Mouse (Mus musculus) spleen, adult 18-20 months (tissue): Measurements from ENCODE around the gene Pcca.
"Not testable (repeated sequence)": the region's sequence is repeated elsewhere in the genome, so short reads cannot be mapped to it uniquely, and the experiment has no call there.

Experiments
- DNase-seq, 2 experiments: peaks; one replicate each; pipeline ENCODE4 v3.0.0; 2022; ENCODE audit warnings: mixed read lengths in 2 of 2

The Pcca gene

DNA sequence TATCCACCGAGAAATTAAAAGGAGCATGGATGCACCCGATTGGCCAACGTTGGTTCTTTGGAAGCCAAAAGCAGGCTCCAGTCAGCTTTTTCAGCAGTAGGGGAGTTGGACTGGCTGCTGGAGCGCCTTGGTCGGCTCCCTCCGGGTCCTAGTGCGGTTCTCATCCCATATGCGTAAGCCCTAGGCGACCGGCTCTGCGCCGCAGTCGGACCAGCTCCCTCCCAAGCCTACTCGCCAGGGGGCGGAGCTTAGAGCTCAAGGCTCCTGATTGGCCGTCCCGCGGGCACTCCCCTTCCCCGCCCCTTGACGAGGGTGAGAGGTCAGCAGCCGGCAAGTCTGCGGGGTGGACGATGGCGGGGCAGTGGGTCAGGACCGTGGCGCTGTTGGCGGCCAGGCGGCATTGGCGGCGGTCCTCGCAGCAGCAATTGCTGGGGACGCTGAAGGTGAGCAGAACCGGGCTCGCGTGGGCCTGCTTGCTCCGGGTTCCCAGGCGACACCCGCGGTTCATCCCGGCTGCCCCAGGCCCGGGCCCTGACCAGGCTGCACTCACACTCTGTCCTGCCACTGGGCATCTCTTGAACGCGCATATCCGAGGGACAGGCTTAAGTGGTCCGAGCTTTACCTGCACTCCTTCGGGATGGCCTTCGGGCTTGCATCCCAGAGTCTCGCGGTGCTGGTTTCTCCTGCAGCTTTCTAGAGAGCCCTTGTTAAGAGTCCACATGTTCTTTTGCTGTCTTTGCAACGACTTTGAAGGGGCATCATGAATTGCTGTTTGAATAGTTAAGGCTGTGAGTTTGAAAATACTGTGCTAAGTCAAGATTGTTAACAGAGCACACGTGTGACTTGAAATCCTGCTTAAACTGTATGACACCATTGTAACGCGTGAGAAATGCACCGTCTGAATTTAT is at the start of gene Pcca:
Gene Pcca (plus strand): TSS at position 308 of the 908 bp plus-strand sequence.
- peak; percentile 90 to 95 for DNase-seq

DNA sequence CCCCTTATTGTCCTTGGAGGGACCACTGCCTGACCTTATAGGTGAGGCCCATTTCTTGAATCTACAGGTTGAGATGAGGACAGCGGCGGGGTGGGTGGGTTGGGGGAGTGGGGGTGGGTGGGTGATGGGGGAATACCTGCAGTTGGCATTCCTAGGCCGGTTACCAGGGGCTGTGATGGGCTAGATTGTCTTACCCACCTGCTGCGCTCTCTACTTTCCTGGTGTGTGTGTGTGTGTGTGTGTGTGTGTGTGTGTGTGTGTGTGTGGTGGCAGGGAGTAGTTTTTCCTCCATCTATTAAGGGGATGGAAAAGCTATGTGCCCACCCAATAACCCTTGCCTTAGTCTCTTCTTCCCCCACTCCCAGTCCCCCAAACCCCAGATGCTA is 49.7 kb upstream of the Pcca start:
- DNase-seq, result no peak

DNA sequence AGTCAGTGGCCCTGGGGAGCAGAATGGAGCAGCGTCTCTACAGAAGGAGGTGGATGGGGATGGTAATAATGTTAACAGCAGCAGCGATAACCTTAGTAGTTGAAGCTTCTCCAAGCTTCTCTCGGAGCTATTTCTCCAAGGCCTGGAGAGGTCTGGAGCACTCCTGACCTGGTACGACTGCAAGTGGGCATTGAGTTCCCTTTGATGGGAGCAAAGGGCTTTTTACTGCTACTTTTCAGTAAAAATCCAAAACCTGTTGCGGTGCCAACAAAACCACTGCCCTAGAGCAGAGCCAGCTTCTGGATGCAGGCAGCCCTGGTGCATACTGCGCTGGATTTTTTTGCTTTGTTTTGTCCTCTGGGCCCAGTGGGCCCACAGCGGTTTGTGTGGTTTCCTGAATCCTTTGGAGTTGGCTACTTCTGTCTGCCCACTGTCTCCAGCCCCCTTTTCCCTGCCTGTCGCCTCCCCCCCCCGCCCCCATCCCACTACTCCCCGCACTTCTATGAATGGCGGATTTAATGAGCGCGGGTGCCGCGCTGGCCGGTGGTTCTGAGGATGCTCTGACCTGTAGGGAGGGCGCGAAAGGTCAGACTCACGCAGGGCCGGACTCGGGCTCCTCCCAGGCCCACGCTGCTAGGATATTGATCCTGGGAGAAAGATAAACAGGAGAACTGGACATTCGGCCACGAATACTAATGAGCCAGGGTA is 49.1 kb upstream of the Pcca start:
- DNase-seq, result no peak

DNA sequence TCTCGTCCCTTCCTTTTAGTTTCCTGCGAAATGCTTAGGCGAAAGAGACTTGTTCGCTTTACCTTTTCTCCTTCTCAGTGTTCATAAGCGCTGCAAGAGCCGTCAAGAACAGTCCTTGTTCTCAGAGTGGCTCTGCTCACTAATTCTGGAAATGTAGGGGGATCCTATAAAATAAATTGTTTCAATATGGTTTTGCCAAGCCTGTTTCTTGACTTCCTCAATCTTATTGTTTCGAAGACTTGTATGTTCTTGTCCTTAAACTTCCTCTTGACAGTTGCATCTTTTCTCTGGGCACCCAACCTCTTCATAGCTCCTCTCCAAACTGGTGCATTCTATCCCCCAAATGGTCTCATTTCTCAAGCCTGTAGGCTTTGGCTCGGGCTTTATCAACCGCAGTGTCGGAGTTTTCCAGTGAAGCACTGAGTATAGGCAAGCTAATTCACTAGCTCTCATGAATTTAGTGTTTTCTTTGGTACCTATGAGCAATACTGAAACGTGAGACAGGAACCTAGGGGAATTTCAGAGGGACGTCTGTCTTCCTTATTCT is 48.4 kb upstream of the Pcca start:
- no peak for DNase-seq

DNA sequence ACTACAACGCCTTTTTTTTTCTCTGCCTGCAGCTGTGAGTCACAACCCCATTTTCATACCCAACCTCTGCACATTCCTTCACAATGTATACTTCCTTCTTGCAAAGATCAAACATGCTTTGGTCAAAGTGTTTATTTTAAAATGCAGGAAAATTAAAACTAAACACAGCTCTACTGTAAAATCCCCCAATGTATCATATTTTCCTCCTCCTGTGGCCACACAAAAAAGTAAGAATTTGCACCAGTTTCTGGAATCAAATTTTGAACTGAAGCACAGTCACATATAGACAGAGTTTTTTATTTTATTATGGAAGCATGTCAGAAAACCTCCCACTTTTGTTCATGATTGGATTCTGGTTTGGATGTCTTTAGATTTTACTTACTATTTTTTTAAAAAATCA is 47.5 kb upstream of the Pcca start:
- DNase-seq, result no peak

DNA sequence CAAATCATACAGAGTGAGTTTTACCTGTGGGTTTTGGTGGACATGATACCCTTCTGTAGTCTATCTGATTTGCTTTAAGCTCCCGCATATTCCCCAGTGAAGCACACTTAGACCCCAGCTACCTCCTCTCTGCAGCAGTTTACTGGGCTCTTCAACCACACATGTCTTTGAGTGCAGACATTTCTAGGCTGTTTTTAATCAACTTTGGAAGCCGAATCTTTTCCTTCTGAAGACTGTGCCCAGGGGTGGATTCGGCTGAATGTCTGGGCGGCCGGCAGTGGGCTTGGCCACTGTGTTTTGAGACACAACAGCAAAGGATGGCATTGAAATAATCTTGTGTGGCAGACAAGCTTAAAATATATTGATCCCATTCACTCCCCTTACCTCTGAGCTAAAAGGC is 46.8 kb upstream of the Pcca start:
- DNase-seq, result no peak

DNA sequence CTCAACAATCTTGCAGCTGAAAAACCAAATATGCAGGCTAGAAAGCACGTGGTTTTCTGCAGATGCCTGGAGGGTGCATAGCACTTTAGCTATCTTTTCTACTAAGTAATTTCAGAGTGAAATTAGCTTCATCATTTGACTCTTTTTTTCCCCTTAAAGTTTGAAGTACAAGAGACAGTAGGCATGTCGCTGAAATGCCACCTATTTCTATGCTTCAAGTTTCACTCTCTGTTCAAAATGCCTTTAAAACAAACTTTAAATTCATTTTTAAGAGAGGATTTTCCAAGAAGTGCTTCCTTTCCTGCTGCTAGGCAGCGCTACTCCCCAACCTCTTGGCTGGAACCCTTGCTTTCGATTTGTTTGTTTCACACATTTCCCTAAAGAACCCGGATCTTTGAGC is 45.1 kb upstream of the Pcca start:
- no peak for DNase-seq

DNA sequence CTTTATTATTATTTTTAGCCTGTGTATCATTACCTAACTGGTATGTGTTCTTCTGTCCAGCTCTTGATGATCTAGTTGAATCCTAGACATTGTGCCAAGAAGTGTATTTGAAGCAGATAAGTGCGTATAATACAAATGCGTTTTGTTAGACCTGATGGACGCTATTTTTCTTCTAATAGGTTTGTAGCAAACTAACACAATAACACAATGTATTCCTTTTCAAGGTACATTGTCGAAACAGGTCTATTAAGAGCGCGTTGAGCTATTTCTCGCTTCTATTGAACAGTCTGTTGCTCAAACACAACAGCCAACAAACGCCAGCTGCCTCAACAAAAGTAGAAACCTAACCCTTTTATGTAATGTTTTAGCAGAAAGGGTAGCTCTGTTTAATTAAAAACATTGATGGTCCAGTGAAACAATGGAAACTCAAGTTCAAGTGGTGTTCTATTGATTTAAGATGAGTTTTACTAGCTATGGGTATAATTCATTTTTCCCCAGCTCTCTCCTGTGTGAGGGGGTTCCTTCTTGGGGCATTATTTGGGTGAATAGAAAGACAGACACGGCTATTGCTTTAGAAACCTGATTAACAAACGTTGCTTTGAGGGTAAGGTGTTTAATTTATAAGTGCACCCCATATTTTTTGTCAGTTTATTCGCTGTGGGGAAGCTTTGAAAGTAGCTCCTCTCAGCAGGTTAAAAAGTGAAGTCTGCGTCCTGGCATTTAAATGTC is 44.3 kb upstream of the Pcca start:
- DNase-seq, result no peak

DNA sequence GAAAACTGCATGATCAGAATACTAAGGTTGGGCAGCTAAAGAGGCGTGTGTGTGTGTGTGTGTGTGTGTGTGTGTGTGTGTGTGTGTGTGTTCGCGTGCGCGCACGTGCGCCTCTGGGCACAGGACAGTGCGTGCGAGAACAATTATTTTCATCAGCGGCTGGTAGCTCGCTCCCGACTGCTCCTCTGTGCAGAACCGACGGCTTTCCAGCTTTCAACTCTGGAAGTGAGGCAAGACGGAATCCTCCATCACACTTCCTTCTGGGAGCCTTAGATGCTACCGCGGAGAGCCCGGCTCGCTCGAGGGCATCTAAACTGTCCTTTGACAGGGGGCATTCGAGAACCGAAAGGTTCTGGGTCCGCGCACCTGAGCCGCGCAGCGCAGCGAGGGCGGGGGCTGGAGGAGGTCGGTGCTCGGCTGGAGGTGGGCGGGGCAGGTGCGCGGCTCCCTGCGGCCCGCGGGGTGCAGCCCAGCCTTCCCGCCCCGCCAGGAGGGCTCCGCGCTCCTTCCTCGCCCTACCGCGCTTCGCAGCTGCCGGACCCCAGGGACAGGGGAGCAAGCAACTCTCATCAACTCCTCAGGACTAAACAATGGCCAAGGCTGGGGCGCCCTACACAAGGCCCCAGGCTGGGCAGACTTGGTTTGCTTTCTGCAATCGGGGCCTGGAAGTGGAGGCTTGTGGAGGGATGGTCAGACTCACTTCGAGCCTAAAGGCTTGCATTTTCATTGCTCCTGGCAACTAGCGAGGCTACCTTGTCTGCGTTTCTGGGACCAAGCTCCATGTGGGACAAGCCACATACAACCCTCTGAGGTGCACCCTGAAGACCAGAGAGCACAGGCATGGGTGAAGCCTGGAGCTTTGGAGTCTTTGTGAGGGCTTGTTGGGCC is 43.4 kb upstream of the Pcca start, which contains the start of gene Gm10837:
Gene Gm10837 (plus strand): TSS at position 146 of the 888 bp plus-strand sequence.
- no peak for DNase-seq

DNA sequence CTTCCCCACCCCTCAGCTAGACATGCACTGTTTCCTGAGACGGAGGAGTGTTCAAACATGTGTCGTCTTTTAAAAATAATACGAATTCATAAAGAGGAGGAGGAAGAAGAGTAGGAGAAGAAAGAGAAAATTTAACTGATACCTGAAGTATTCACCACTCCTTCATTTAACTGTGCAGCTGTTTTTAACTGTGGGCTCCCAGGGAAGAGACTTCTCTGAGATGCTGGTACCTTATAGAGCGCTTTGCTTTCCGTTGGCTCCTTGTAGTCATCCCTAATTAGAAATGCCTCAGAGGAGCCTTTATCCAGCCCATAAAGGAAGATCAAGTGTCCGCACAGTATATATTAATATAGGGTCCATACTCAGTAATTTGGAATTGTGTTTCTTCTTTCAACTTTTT is 42.6 kb upstream of the Pcca start:
- DNase-seq, result no peak

DNA sequence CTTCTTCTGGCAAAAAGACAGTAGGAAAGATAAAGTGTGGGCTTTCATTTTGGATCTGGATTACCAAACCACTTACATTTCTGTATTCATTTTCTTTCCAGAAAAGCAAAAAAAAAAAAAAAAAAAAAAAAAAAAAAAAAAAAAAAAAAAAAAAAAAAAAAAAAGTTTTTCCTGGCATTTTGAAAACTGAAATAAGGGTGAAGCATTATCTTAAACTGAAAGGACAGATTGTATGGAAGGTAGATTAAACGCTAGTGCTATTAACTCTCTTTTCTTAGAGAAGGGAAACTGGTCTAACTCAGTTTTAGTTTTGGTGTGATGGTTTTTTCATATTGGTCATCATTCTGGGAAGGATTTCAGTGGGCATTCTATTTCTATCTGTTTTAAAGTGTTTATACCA is 42.1 kb upstream of the Pcca start:
- DNase-seq, result no peak

DNA sequence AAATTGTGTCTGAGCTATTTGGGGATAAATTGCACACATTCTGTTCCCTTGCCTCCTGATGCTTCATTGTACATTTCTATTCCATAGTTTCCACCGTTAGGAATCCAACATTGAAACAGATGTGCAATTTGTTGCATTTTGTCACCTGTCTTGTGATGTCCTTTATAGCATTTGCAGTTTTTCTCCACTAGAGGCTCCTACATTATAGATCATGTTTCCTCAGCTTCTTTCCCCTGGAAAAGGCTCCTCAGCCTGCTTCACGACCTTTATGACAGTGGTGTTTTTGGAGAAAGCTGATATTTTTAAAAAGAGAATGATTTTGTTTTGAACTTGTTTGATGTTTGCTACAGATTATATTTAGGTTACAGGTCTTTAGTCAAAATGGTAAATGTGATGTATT is 25.1 kb upstream of the Pcca start:
- DNase-seq, result no peak

DNA sequence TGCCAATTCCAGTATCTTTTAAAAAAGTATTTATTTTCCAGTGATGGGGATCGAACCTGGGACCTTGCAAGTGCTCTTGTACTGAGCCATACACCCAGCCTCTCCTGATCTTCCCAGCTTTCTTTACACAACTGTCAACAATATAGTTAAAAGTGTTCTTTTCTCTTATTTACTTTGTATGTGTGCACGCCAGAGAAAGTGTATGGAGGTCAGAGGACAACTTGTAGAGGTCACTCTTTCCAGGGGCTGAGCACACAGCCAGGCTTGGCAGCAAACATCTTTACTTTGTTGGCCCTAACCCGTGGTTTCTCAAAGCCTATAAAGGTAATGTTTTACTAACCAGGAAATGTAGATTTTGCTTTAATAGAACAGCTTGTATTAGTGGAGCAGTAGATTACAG is 22.6 kb upstream of the Pcca start:
- DNase-seq, result no peak

DNA sequence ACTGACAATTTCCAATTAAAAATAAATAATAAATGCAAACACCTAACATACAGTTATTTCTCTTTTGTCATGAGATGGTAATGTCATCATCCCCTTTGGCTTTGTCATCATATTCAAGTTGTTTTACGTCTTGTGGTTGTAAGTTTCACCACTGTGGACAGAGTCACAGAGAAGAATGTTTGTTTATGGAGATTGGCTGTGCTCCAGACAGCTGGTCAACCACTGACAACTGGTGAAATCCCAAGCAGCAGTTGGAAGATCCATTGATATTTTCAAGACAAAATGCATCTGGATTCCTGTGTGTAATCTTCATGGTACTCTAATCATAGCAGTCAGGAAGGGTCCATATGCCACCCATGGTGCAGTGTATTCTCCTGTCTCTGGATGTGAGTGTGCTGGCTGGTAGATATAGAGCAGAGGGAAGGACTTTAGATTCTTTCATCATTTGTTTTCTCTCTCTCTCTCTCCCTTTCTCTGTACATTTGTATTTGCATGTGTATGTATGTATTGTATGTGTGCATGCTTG is 20.6 kb upstream of the Pcca start:
- no peak for DNase-seq

DNA sequence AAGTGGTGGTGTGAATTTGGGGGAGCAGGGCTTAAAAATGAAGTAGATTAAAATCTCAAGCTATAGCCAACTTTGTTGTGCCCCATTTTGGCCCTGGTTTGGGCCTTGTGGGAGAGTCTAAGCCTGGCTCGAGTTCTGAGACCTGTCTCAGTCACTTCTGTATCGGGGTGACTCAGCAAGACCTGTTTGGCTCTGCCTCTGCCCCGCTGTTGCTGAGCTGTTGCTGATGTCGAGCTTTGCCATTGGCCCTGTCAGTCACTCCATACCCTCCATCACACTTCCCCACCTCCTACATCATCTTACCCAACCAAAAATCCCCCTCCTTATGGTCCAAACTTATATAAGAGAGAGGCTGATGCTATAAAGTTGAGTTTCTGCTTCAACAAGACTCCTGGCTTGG is 5.6 kb upstream of the Pcca start:
- no peak for DNase-seq

DNA sequence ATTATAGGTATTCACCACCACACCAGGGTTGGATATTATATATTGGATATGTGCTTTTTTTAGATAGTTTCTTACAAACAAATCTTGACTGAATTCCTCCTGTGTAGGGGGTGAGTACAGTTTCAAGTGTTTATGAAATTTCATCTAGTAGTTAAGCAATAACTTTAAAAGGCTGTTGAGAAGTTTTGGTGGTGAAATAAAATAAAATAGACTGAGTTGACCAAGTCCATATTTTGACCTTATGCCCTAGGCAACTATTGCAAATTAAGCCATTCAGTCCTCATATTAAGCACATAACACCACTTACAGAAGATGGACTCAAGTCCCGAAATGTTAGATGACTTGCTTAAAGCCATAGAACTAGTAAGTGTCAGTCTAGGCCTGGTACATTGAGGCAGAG is 1.9 kb downstream of the Pcca start:
- no peak for DNase-seq

DNA sequence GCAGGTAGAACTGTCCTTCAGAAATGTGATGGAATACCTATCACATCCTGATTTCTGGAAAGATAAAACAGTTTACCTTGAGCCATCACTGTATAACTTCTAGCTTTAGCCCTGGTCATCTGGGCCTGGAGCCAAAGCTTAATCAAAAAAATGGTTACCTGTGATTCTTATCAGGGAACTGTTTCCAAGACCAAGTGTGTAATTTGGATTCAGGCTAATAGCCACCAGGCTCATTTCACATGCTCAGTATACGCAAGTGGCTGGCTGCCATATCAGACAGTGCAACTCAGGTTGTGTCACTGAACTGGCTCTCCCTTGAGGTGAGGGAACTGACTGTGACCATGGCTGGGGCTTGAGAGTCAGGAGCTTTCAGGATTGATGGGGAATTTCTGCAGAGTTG is 14.3 kb downstream of the Pcca start:
- DNase-seq, result no peak

DNA sequence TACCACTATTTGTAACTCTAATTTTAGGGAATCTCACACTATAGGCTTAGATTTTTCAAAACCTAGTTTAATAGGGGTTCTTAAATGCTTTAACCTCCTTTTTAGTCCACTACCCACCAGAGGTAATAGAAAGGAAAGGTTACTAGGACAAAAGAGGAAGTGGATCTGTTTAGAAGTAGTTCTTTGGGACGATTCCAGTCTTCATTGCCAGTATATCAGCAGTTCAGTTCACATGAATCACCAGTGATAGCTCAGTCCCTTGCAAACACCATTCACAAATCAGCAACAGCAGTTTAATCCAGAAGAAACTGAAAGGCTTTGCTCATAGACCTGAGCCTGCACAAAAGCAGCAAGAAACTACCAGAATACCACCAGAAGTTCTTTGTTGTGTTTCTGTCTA is 14.8 kb downstream of the Pcca start:
- DNase-seq, result no peak

DNA sequence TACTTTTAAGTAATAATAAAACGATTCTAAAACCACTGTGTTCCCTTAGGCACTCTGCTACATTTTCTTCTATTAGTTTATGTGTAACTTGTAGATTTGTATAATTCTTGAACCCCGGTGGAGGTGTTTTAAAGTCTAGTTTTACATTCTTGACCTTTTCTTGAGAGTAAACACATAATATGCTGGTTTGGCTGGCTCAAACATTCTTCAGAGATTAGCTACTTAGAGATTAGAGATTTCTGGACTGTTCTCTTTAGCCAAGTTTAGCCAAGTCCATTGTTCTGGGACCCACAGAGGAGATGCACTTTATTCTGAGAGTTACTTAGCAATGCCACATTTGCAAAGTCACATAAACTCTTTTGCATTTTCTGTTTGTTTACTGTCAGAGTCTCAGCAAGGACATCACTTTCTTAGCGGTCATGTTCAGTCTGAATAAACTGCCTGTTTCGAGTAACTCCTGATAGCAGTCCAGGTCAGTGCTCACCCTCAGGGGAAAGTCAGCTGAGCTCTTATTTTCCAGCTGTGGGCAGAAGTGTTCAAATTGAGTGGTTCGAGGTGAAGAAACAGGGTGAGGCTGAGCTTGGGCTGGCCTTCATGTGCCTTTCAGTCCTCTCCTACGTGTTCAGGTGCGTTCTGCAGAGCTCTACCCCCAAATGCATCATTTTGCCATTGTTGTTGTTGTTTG is 18.8 kb downstream of the Pcca start:
- no peak for DNase-seq

DNA sequence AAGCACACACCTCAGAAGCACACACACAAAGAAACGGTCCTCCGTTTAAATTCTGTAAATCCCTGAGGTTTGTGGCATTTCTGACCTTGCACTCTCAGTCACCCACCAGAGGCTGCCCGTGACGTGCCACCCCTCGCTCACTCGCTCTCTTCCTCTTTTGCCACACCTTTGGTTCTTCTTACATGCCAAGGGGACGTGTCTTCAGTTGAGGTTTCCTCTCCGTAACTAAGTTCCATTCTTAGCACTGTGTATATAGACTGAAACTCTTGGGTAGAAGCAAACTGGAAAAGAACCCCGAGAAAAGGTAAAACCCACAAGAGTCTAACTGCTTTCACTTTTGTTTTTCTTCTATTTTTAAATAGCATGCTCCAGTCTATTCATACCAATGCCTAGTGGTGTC is 23.2 kb downstream of the Pcca start:
- DNase-seq, result peak; percentile 25 to 52

DNA sequence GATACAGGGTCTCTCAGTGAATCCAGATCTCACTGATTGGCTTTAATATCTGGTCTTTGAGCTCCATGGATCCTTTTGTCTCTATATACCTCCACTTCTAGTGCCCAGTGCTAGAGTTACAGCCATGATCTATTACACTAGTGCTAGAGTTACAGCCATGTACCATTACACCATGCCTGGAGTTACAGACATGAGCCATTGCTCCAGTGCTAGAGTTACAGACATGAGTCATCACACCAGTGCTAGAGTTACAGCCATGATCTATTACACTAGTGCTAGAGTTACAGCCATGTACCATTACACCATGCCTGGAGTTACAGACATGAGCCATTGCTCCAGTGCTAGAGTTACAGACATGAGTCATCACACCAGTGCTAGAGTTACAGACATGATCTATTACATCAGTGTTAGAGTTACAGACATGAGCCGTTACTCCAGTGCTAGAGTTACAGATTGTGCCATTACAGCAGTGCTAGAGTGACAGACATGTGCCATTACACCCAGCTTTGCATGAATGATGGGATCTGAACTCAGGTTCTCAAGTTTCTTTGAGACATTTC is 26.8 kb downstream of the Pcca start:
- DNase-seq, result not testable (repeated sequence)
